Mouse (Mus musculus) hindbrain, embryonic 16.5 days (tissue): ENCODE results near the gene Ip6k3. TPM values are rescaled to one million over a fixed set of nuclear protein-coding genes. Genes with fewer than 3 reads are reported as not detected.
A peak's percentile ranks its signal among the peaks of the same experiment; 100 is the strongest.

Experiments
- ATAC-seq: fragments of 200-750 bp; cut with Nextera tagmentation; 2 replicates; pipeline ENCODE4 v1.8.0; 2017; ENCODE audit warnings: moderate TSS enrichment, moderate library complexity
- H3K27ac ChIP-seq: fragments of 300-500 bp; sonication (generic); 2 replicates; pipeline ENCODE4 v1.5.1; 2014; ENCODE audit warnings: low read depth, mild to moderate bottlenecking, control low read depth, low read length, moderate library complexity
- H3K27me3 ChIP-seq: fragments of 300-500 bp; sonication (generic); replicated peaks from 2 replicates; pipeline ENCODE4 v1.6.1; 2014; ENCODE audit warnings: low read length; ENCODE audit not compliant: control insufficient read depth, insufficient read depth
- H3K36me3 ChIP-seq: fragments of 300-500 bp; sonication (generic); 2 replicates; pipeline ENCODE4 v1.6.1; 2014; ENCODE audit warnings: mild to moderate bottlenecking, low read length, moderate library complexity, mixed read lengths; ENCODE audit not compliant: control insufficient read depth, insufficient read depth
- H3K4me1 ChIP-seq: fragments of 300-500 bp; sonication (generic); 2 replicates; pipeline ENCODE4 v1.6.1; 2014; ENCODE audit warnings: low read depth, low read length; ENCODE audit not compliant: control insufficient read depth, insufficient read depth
- H3K4me2 ChIP-seq: fragments of 300-500 bp; sonication (generic); 2 replicates; pipeline ENCODE4 v1.6.1; 2014; ENCODE audit warnings: mild to moderate bottlenecking, low read length, control low read depth, moderate library complexity
- H3K4me3 ChIP-seq: fragments of 300-500 bp; sonication (generic); 2 replicates; pipeline ENCODE4 v1.5.1; 2014; ENCODE audit warnings: mild to moderate bottlenecking, low read length, control low read depth, moderate library complexity
- H3K9ac ChIP-seq: fragments of 300-500 bp; sonication (generic); 2 replicates; pipeline ENCODE4 v1.6.1; 2014; ENCODE audit warnings: low read depth, mild to moderate bottlenecking, control low read depth, low read length, moderate library complexity
- H3K9me3 ChIP-seq: fragments of 300-500 bp; sonication (generic); 2 replicates; pipeline ENCODE4 v1.6.1; 2014; ENCODE audit warnings: mild to moderate bottlenecking, low read length, moderate library complexity; ENCODE audit not compliant: control insufficient read depth
- WGBS: fragments of 180-500 bp; shearing (Covaris S2); extraction: QIAGEN DNeasy Blood & Tissue Kit; methylation state at CpG from one replicate; pipeline ENCODE4 v1.1.7; 2014; 5-methylcytosine and 5-hydroxymethylcytosine counted together
- polyA plus RNA-seq: library from polyadenylated mRNA; unstranded; fragments of >200 nt; fragmentation: Nextera tagmentation; extraction: Ambion mirVana; gene quantifications from 2 replicates; pipeline ENCODE4 v1.2.1, GENCODE M21; 2015

The Ip6k3 gene
- polyA plus RNA-seq, 1 experiment from 2014 or later, result 0.31 TPM

DNA sequence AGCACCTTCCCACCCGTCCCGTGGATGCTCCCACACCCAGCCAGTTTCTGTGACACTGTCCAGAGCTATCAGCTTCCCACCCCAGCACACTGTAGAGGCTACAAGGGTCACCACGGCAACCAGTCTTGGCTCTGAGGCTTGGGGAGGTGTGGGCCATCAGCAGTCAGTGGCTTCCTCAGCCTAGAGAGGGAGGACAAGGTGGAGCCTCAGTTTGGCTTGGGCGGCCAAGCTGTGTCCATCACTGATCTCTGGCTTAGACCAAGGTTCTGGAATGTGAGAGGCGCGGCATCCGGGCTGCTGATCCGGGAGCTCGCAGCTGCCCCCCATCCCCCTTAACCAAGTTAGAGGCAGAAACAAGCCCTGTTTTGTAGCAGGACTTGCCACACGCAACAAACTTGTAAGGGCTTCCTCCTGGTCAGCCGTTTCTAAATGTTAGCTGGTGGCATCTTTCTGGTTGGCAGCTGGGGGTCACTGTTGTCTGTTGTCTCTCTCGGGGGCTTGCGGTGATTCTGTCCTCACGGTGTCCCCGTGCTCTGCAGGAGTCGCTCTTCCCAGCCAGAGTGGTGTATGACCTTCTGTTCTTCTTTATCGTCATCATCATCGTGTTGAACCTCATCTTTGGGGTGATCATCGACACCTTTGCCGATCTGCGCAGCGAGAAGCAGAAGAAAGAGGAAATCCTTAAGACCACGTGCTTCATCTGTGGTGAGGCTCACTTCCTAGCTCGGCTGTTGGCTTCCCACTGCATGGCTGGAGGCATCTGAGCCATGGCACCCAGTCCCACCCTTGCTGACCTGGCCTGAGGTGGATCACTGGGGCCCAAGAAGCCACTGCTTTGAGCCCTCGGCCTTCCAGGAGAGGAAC, 48.7 kb downstream of the Ip6k3 start:
- WGBS, result 85% methylated on average over 25 of the region's 25 CpGs
- Histone ChIP-seq H3K4me3 (no peak overlapping the region), H3K27me3 (no peaks in the 10 kb centered on the region), H3K9me3 (peaks cover 2% of the 10 kb centered on the region; the same call in 1 of the 2 replicates), H3K36me3 (peaks cover 2% of the 10 kb centered on the region; the same call in 1 of the 2 replicates), H3K9ac (no peak overlapping the region), H3K27ac (no peak overlapping the region), H3K4me1 (peaks cover 16% of the 10 kb centered on the region), H3K4me2 (no peak overlapping the region)
- no peak for ATAC-seq

DNA sequence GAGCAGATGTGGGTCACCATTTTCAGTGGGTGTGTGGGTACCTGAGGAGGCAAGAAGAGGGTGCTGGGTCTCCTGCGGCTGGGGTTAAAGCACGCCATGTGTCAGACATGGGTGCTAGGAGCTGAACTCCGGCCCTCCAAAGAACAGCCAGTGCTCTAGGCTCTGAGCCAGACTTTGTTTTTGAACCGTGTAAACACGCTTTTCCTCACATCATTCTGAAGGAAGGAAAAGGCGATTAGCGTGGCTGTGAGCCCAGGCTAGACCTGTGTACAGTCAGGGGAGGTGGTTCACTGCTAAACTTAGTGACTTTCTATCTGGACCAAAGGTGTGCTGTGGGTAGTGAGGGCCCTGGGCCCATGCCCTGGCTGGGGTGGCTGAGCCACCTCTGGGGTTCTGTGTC, 57.5 kb downstream of the Ip6k3 start:
- Histone ChIP-seq H3K4me3 (no peak overlapping the region), H3K4me1 (no peaks in the 10 kb centered on the region), H3K27ac (no peak overlapping the region), H3K27me3 (no peaks in the 10 kb centered on the region), H3K9ac (no peak overlapping the region), H3K36me3 (no peaks in the 10 kb centered on the region), H3K9me3 (no peaks in the 10 kb centered on the region), H3K4me2 (no peak overlapping the region)
- WGBS, result 94% methylated on average over 7 of the region's 7 CpGs
- ATAC-seq, result no peak

DNA sequence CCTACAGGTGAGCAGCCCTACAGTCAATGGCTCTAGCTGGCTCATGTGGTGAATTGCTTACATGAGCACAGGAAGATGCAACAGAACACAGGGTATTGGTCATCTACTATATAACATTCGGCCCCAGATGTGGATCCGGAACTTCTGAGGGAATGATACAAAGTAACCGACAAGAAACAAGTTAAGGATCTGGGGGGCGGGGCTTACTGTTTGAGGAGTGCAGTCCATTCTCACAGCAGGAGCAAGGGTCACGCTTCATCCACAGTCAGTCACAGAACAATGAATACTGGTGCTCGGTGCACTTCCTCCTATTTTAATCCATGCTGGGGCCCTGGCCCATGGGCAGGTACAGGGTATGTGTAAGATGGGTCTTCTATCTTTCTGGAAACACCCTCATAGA, 59.7 kb downstream of the Ip6k3 start:
- H3K4me2 ChIP-seq, result no peak overlapping the region
- H3K4me1 ChIP-seq, result no peaks in the 10 kb centered on the region
- no peak for ATAC-seq
- no peak overlapping the region for H3K4me3 ChIP-seq
- no peaks in the 10 kb centered on the region for H3K27me3 ChIP-seq
- no peaks in the 10 kb centered on the region for H3K9me3 ChIP-seq
- no peak overlapping the region for H3K9ac ChIP-seq
- H3K36me3 ChIP-seq, result no peaks in the 10 kb centered on the region
- H3K27ac ChIP-seq, result no peak overlapping the region
- 73% methylated on average over 6 of the region's 6 CpGs for WGBS

DNA sequence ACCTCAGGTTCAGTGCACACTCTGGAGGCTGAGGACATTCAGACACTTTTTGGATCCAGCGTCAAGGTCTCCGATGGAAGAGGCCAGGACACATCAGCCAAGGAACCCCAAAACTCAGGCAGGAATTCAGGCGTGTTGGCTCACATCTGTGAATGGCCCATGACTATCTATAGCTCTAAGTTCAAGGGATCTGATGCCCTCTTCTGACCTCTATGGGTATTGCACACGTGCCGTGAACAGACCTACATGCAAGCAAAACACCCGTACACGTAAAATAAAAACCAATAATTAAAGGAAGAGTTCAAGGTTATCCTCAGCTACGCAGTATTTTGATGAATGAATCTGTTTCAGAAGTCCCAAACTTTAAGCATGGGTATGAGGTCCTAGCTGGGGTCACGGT, 60.9 kb downstream of the Ip6k3 start:
- Histone ChIP-seq H3K27ac (no peak overlapping the region), H3K4me1 (no peaks in the 10 kb centered on the region), H3K4me3 (no peak overlapping the region), H3K9ac (no peak overlapping the region), H3K36me3 (no peaks in the 10 kb centered on the region), H3K9me3 (no peaks in the 10 kb centered on the region), H3K27me3 (no peaks in the 10 kb centered on the region), H3K4me2 (no peak overlapping the region)
- 86% methylated on average over 9 of the region's 9 CpGs for WGBS
- no peak for ATAC-seq

DNA sequence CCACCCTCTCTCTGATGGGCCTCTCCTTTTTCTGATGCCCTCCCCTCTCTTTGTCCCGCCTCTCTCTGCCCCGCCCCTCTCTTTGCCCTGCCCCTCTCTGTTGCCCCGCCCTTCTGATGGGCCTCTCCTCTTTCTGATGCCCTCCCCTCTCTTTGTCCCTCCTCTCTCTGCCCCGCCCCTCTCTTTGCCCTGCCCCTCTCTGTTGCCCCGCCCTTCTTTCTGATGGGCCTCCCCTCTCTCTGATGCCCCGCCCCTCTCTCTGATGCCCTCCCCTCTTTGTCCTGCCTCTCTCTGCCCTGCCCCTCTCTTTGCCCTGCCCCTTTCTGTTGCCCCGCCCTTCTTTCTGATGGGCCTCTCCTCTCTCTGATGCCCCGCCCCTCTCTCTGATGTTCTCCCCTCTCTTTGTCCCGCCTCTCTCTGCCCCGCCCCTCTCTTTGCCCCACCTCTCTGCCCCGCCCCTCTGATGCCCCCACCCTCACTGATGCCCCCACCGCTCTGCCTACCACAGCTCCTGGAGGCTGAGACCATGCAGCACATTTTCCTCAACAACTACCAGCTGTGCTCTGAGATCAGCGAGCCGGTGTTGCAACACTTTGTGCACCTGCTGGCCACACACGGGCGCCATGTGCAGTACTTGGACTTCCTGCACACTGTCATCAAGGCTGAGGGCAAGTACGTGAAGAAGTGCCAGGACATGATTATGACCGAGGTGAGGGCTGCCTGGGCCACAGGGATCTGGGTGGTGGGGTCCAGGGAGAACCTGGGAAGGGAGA, 61.7 kb downstream of the Ip6k3 start:
- no peak overlapping the region for H3K4me2 ChIP-seq
- no peaks in the 10 kb centered on the region for H3K27me3 ChIP-seq
- no peak overlapping the region for H3K9ac ChIP-seq
- ATAC-seq, result no peak
- H3K4me1 ChIP-seq, result no peaks in the 10 kb centered on the region
- no peak overlapping the region for H3K27ac ChIP-seq
- WGBS, result 76% methylated on average over 18 of the region's 18 CpGs
- H3K9me3 ChIP-seq, result no peaks in the 10 kb centered on the region
- H3K36me3 ChIP-seq, result no peaks in the 10 kb centered on the region
- no peak overlapping the region for H3K4me3 ChIP-seq

DNA sequence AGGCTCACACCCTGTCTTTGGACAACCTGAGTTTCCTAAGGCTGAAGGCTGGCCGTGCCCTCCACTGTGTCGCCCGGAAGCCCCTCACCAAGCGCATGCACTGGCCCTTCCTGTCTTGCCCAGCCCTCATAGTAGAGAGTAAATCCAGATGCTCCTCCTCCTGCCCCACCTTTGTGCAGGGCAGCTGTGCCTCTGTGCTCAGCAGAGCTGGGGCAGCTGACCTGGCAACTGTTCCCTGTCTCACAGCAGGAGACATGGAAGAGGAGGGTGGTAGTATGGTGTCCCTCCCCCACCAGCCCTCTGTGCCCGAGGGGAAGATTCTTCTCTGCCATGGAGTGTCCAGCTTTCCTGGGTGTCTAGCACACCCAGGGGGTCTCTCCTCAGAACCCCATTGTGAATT, 65.9 kb downstream of the Ip6k3 start:
- 82% methylated on average over 5 of the region's 5 CpGs for WGBS
- Histone ChIP-seq H3K27me3 (no peaks in the 10 kb centered on the region), H3K36me3 (no peaks in the 10 kb centered on the region), H3K9ac (no peak overlapping the region), H3K9me3 (no peaks in the 10 kb centered on the region), H3K4me2 (no peak overlapping the region), H3K4me1 (no peaks in the 10 kb centered on the region), H3K27ac (no peak overlapping the region), H3K4me3 (no peak overlapping the region)
- no peak for ATAC-seq

DNA sequence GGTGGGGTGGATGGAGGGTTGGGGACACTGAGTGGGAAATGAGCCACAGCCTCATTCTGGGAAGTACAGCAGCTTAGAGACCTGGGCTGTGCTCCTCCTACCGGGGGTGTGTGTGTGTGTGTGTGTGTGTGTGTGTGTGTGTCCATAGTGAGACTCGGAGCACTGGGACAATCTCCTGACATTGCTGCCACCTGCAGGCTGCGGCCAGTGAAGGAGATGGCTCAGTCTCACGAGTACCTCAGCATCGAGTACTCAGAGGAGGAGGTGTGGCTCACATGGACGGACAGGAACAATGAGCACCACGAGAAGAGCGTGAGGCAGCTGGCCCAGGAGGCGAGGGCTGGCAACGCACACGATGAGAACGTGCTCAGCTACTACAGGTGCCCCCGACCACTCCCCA, 71.9 kb downstream of the Ip6k3 start:
- peak; percentile 58; the same call in 1 of the 2 replicates for ATAC-seq

More for the DNA sequence above, 71.9 kb downstream of the Ip6k3 start:
- H3K4me2 ChIP-seq, result no peak overlapping the region
- H3K4me3 ChIP-seq, result no peak overlapping the region
- 27% methylated on average over 13 of the region's 13 CpGs for WGBS
- no peaks in the 10 kb centered on the region for H3K4me1 ChIP-seq
- H3K27me3 ChIP-seq, result no peaks in the 10 kb centered on the region
- no peaks in the 10 kb centered on the region for H3K9me3 ChIP-seq
- H3K9ac ChIP-seq, result peak overlapping the region; percentile 9; the same call in 1 of the 2 replicates
- no peak overlapping the region for H3K27ac ChIP-seq
- H3K36me3 ChIP-seq, result no peaks in the 10 kb centered on the region
